Mouse (Mus musculus) kidney, adult 11 months (tissue): ENCODE results near the gene Sik3.

Experiments used
- DNase-seq: peaks from one replicate; pipeline ENCODE4 v3.0.0; 2022

Sik3 gene

GRCm38 (mm10) chr9:46016417-46016816, 3.8 kb downstream of the Sik3 start:
- no peak for DNase-seq

GRCm38 (mm10) chr9:46018316-46018715, 5.7 kb downstream of the Sik3 start:
- DNase-seq = no peak

- DNase-seq = no peak
These were observed 7.4 kb downstream of the Sik3 start for GRCm38 (mm10) chr9:46019975-46020374.

DNA sequence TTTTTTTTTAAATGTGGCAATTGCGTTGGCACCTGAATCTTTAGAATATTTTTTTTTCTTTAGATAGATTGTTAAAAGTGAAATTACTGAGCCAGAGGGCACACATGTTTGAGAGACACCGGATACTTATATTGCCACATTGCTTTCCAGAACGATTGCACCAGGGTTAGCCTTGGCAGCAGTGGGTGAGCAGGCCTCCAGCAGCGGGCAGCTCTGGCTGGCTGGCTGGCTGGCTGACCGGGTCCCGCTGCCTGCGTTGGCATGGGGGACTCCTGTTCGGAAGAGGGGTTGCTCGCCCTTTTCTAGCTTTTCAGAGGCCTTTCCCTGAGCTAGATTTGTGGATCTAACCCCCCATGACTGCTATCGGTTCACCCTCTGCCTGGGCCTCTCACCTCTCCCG, 11.0 kb downstream of the Sik3 start:
- DNase-seq = no peak

DNA sequence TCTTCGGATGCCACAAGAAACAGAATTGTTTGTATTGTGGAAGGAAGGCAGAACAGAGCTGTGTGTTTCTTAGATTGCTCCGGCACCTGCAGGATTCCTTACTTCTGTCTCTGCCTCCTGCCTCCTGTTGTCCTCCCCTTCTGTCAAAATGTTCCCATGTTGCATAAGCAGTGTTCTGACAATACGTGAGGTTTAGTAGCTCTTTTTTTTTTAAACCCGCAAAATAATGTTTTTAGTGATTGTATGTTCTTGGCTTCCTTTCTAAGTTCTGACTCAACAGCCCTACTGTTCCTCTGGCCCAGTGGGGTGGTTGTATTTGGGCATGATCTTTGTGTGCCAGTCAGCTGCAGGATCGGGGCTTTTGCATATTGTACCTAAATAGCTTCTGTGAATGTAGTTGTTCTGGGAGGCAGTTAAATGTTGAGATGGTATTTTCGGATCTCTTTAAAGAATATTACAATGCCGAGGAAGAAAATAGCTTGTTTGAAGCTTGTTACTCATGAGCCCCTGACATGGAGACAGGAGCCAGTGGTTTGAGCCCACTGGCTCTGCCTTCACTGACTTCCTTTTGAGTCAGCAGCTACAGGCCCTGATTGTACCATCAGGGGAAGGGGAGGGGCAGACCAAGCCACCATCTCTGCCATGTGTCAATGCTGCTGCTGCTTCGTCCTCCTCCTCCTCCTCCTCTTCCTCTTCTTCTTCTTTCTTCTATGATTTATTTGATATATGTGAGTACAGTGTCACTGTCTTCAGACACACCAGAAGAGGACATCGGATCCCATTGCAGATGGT, 13.6 kb downstream of the Sik3 start:
- DNase-seq = no peak

- no peak for DNase-seq
These were observed 15.4 kb downstream of the Sik3 start for GRCm38 (mm10) chr9:46027994-46028393.

GRCm38 (mm10) chr9:46029534-46029933, 16.9 kb downstream of the Sik3 start:
- no peak for DNase-seq

- no peak for DNase-seq
These were observed 17.6 kb downstream of the Sik3 start for GRCm38 (mm10) chr9:46030184-46030583.

- no peak for DNase-seq
These were observed 18.3 kb downstream of the Sik3 start for GRCm38 (mm10) chr9:46030968-46031367.

DNA sequence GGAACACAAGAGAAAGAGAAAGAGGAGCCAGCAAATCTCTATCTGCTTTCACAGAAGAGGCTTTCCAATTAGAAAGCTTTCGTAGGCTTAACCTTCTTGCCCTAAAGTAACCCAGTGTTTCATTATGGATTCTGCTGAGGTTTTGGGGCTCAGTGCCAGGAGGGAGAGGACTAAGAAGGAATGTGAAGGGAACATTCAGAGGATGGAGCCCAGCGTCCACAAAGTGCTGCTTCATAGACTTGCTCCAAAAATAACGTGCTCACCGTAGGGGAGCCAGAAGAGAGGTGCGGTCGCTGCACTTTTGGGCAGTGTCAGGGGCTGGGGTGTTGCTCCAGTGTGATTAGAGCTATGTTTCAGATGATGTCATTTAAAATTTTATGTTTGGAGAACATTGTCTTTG, 19.6 kb downstream of the Sik3 start:
- DNase-seq = peak; percentile 58

DNA sequence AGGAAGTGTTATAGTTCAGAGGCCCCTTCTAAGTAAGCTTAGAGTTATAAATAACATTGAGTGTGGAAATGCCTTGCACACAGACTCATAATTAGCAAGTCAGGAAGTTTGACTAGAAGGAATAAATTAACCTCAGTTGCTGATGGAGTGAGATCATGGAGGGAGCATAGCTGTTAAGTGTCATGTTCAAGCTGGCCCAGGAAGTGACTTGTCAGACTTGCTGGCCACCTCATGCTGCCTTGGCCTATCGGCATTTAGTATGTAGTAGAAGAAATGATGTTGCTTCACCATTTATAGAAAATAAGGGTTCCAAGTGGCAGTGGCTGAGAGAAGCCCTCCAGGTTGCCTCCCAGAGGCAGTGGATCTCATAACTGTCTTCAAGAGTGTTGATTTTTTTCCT, 20.4 kb downstream of the Sik3 start:
- DNase-seq = no peak

- DNase-seq = no peak
These were observed 21.2 kb downstream of the Sik3 start for GRCm38 (mm10) chr9:46033862-46034261.

- no peak for DNase-seq
These were observed 22.8 kb downstream of the Sik3 start for GRCm38 (mm10) chr9:46035290-46035871.

GRCm38 (mm10) chr9:46036881-46037280, 24.3 kb downstream of the Sik3 start:
- no peak for DNase-seq

DNA sequence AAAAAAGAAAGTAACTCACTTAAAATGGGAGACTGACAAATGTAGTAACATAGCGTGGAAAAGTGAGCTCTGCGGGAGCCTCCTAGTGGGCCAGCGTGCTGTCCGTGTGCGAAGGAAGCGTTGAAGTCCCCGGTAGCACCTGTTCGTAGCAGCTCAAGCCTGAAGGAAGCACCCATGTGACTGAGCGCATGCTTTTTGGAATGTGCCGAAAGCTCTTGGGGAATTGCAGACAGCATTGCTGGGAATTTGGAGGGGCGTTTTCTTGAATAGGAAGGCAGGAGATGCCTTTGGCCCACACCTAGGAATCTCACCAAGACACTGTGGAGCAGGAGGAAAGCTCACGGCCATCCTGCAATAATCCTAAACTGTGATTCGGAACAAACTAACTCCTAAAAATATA, 26.2 kb downstream of the Sik3 start:
- no peak for DNase-seq

- no peak for DNase-seq
These were observed 28.6 kb downstream of the Sik3 start for GRCm38 (mm10) chr9:46041186-46041585.

GRCm38 (mm10) chr9:46042387-46042786, 29.8 kb downstream of the Sik3 start:
- DNase-seq = no peak

DNA sequence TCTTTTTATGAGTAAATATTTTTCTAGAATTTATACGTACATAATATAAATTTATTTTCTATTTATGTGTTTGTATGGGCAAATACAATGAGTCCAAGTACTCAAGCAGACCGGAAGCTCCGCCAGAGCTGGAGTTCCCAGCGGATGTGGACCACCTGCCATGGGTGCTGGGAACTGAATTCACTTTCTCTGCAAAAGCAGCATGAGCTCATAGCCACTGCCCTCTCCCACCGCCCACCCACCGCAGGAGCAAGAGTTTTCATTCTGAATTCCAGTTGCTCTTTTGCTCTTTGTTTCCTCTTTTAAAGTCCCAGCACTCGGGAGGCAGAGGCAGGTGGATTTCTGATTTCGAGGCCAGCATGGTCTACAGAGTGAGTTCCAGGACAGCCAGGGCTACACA, 31.0 kb downstream of the Sik3 start:
- no peak for DNase-seq

DNA sequence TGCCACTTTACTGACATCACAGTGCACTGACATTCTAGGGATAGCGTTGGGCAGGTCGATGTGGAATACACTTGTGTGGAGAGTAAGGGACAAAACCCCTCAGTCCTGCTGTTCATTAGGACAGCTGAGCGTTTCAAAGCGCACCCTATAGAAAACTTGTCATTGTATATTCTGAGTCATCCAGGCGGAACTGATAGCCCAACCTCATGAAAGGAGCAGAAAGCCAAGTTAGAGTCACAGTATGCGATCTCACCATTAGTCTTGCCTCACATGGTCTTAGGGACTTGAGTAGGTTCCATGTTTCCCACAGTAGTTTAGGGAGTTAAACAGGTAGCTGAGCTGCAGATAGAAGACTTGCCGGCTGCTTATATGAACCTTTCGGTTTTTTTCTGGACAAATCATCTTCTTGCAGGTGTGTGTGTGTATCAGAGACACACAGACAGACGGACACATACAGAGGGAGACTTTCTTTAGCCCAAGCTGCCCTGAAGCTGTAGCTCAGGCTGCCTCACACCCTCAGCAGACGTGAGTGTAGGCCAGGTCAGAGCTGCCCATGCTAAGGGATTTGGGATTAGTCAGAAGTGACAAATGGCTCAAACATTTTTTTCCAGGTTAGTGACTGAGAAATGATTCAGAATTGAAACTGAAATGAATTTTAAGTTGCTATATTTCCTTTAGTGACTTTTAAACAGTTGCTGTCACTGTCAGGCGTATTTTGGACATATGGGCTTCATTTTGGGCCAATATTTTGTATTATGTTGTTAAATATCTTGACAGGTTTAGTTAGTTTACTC, 34.3 kb downstream of the Sik3 start:
- no peak for DNase-seq

DNA sequence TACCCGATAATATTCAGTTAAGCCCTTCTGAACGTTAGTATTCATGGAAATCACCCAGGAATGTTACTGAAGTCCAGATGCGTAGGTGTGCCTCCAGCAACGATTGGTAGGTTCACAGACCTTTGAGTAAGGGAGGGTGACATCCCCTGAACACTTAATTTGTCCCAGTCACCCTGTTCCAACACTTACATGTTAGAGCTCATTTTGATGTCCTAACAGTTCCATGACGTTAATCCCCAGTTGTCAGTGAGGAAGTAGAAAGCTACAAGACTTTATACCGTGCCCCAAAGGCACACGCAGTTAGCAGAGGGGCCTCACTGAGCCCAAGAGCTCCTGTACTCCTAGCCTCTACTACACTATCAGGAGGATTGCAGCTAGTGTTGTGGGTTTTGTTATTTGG, 36.9 kb downstream of the Sik3 start:
- DNase-seq = no peak

- no peak for DNase-seq
These were observed 37.6 kb downstream of the Sik3 start for GRCm38 (mm10) chr9:46050203-46050602.

GRCm38 (mm10) chr9:46053014-46053666, 40.5 kb downstream of the Sik3 start:
- no peak for DNase-seq

GRCm38 (mm10) chr9:46058065-46058464, 45.4 kb downstream of the Sik3 start:
- DNase-seq = no peak
